Mouse (Mus musculus): ENCODE data around the gene Fto.
A peak's percentile ranks its signal among the peaks of the same experiment; 100 is the strongest.

Gene Fto

GRCm38 (mm10) chr8:91576086-91576917 lies 263.0 kb downstream of the Fto start:
- DNase-seq: no peak

- no peak for DNase-seq
These were observed 263.6 kb downstream of the Fto start for GRCm38 (mm10) chr8:91576918-91577241.

GRCm38 (mm10) chr8:91577605-91578004 lies 264.3 kb downstream of the Fto start:
- DNase-seq: no peak

GRCm38 (mm10) chr8:91584620-91585415 lies 271.5 kb downstream of the Fto start:
- DNase-seq: no peak

- DNase-seq: no peak
These were observed 279.2 kb downstream of the Fto start for GRCm38 (mm10) chr8:91592436-91593105.

- no peak for DNase-seq
These were observed 280.0 kb downstream of the Fto start for GRCm38 (mm10) chr8:91593202-91593781.

GRCm38 (mm10) chr8:91599349-91599837 lies 286.1 kb downstream of the Fto start:
- no peak for DNase-seq

- no peak for DNase-seq
These were observed 290.4 kb downstream of the Fto start for GRCm38 (mm10) chr8:91603751-91604150.

- DNase-seq: no peak
These were observed 292.6 kb downstream of the Fto start for GRCm38 (mm10) chr8:91605901-91606300.

- DNase-seq: peak; percentile 32
These were observed 293.8 kb downstream of the Fto start for GRCm38 (mm10) chr8:91607091-91607490.

- no peak for DNase-seq
These were observed 297.9 kb downstream of the Fto start for GRCm38 (mm10) chr8:91611191-91611590.

- no peak for DNase-seq
These were observed 298.5 kb downstream of the Fto start for GRCm38 (mm10) chr8:91611723-91612362.

GRCm38 (mm10) chr8:91612387-91613130 lies 299.2 kb downstream of the Fto start:
- DNase-seq: no peak

GRCm38 (mm10) chr8:91613603-91614002 lies 300.3 kb downstream of the Fto start:
- no peak for DNase-seq

- DNase-seq: no peak
These were observed 301.9 kb downstream of the Fto start for GRCm38 (mm10) chr8:91615196-91615595.

- DNase-seq: no peak
These were observed 302.7 kb downstream of the Fto start for GRCm38 (mm10) chr8:91615781-91616683.

GRCm38 (mm10) chr8:91617772-91618171 lies 304.4 kb downstream of the Fto start:
- no peak for DNase-seq

- DNase-seq: no peak
These were observed 309.4 kb downstream of the Fto start for GRCm38 (mm10) chr8:91622757-91623156.

- DNase-seq: no peak
These were observed 312.6 kb downstream of the Fto start for GRCm38 (mm10) chr8:91625686-91626558.

GRCm38 (mm10) chr8:91629594-91629993 lies 316.3 kb downstream of the Fto start:
- DNase-seq: no peak

Data from cerebellum, adult 11 months (tissue).